Mouse (Mus musculus) 3T3-L1 (cell line): ENCODE results near the gene Amn.

ENCODE experiments used
- DNase-seq: peaks from one replicate; pipeline ENCODE4 v3.0.0-alpha.2; 2015; ENCODE audit warnings: low read depth, low spot score

Gene Amn

GRCm38 (mm10) chr12:111323423-111323822 is 52.5 kb downstream of the Amn start:
- DNase-seq = no peak

- DNase-seq = no peak
Measured at GRCm38 (mm10) chr12:111324536-111324935, 53.6 kb downstream of the Amn start.

GRCm38 (mm10) chr12:111324949-111325348 is 54.1 kb downstream of the Amn start:
- DNase-seq = no peak

- no peak for DNase-seq
Measured at GRCm38 (mm10) chr12:111325744-111326424, 55.0 kb downstream of the Amn start.
